Mouse (Mus musculus) CH12.LX (cell line): ENCODE results near the gene Tada2a. TPM values are rescaled to one million over a fixed set of nuclear protein-coding genes. Genes with fewer than 3 reads are reported as not detected.

Experiments
- DNase-seq: peaks from one replicate; pipeline ENCODE4 v3.0.0-alpha.2; 2013; ENCODE audit errors: extremely low read depth
- H3K27ac ChIP-seq: 2 replicates; pipeline ENCODE4 v1.5.1; 2012; ENCODE audit warnings: low read depth, mild to moderate bottlenecking, control low read depth, moderate library complexity; ENCODE audit not compliant: insufficient read depth
- H3K27me3 ChIP-seq: replicated peaks from 2 replicates; pipeline ENCODE3; 2012; ENCODE audit warnings: inconsistent platforms
- H3K36me3 ChIP-seq, 2 experiments: replicated peaks in 1 of 2; 2 replicates each; pipeline versions ENCODE3 to v1.6.1; 2012; ENCODE audit warnings: inconsistent platforms in 1 of 2, low read length in 1 of 2, mild to moderate bottlenecking in 1 of 2, mixed read lengths in 1 of 2, moderate library complexity in 1 of 2; ENCODE audit not compliant: control insufficient read depth in 1 of 2, insufficient read depth in 1 of 2
- H3K4me1 ChIP-seq, 2 experiments: 2 replicates each; pipeline ENCODE4 v1.6.1; 2012; ENCODE audit warnings: inconsistent platforms in 1 of 2, moderate library complexity in 1 of 2; ENCODE audit not compliant: insufficient read depth in 2 of 2, control insufficient read depth in 1 of 2
- H3K4me2 ChIP-seq: 2 replicates; pipeline ENCODE4 v1.6.1; 2012; ENCODE audit warnings: low read depth, mild to moderate bottlenecking, control low read depth; ENCODE audit not compliant: poor library complexity, insufficient read depth, severe bottlenecking
- H3K4me3 ChIP-seq, 3 experiments: fragments of 150-350 bp in 1 of 3; sonication (generic) in 1 of 3; replicated peaks in 1 of 3; 2 replicates each; pipeline versions ENCODE3 to v1.5.1; 2011 to 2012; ENCODE audit warnings: low read depth in 2 of 3, low read length in 2 of 3, mild to moderate bottlenecking in 2 of 3, moderate library complexity in 2 of 3, control low read depth in 1 of 3, improper control_type of control experiment in 1 of 3, inconsistent platforms in 1 of 3, mixed read lengths in 1 of 3; ENCODE audit not compliant: poor library complexity in 1 of 3
- H3K79me2 ChIP-seq: replicated peaks from 2 replicates; pipeline ENCODE4 v1.6.1; 2012; ENCODE audit warnings: mild to moderate bottlenecking, moderate library complexity; ENCODE audit not compliant: control insufficient read depth, poor library complexity, insufficient read depth, severe bottlenecking; ENCODE audit errors: extremely low read depth
- H3K9ac ChIP-seq: 2 replicates; pipeline ENCODE4 v1.6.1; 2012; ENCODE audit warnings: low read depth, mild to moderate bottlenecking, control low read depth, moderate library complexity; ENCODE audit not compliant: insufficient read depth
- H3K9me3 ChIP-seq: replicated peaks from 2 replicates; pipeline ENCODE3; 2012; ENCODE audit warnings: low read length, inconsistent platforms, mixed read lengths
- BHLHE40 ChIP-seq: IDR thresholded peaks from 2 replicates; pipeline ENCODE4 v1.6.1; 2011; ENCODE audit warnings: mild to moderate bottlenecking, low read depth, low read length, improper control_type of control experiment
- E2F4 ChIP-seq: IDR thresholded peaks from 2 replicates; pipeline ENCODE4 v1.6.1; 2011; ENCODE audit warnings: low read depth, low read length, improper control_type of control experiment; ENCODE audit not compliant: insufficient replicate concordance
- EP300 ChIP-seq: IDR thresholded peaks from 2 replicates; pipeline ENCODE4 v1.6.1; 2011; ENCODE audit warnings: low read length, improper control_type of control experiment
- ETS1 ChIP-seq: conservative IDR thresholded peaks from 2 replicates; pipeline ENCODE4 v1.6.1; 2012; ENCODE audit warnings: low read depth, mild to moderate bottlenecking, inconsistent platforms, low read length, improper control_type of control experiment, moderate library complexity
- GABPA ChIP-seq: IDR thresholded peaks from 2 replicates; pipeline ENCODE4 v1.6.1; 2012; ENCODE audit warnings: low read depth, low read length, improper control_type of control experiment, inconsistent platforms; ENCODE audit not compliant: insufficient replicate concordance
- IRF4 ChIP-seq: IDR thresholded peaks from 2 replicates; pipeline ENCODE4 v1.6.1; 2014; ENCODE audit warnings: low read depth, mild to moderate bottlenecking, inconsistent platforms, low read length, improper control_type of control experiment
- JUND ChIP-seq: conservative IDR thresholded peaks from 2 replicates; pipeline ENCODE4 v1.6.1; 2011; ENCODE audit warnings: low read depth, low read length, improper control_type of control experiment
- KAT2A ChIP-seq: IDR thresholded peaks from 2 replicates; pipeline ENCODE4 v1.6.1; 2012; ENCODE audit warnings: low read length, improper control_type of control experiment, inconsistent platforms; ENCODE audit not compliant: insufficient replicate concordance
- MEF2A ChIP-seq: IDR thresholded peaks from 2 replicates; pipeline ENCODE4 v1.6.1; 2014; ENCODE audit warnings: low read depth, mild to moderate bottlenecking, inconsistent platforms, low read length, improper control_type of control experiment, borderline replicate concordance
- MYC ChIP-seq: IDR thresholded peaks from 2 replicates; pipeline ENCODE4 v1.6.1; 2011; ENCODE audit warnings: low read depth, mild to moderate bottlenecking, improper control_type of control experiment, low read length
- NELFE ChIP-seq: IDR thresholded peaks from 2 replicates; pipeline ENCODE4 v1.6.1; 2011; ENCODE audit warnings: low read depth, low read length, improper control_type of control experiment
- NRF1 ChIP-seq: IDR thresholded peaks from 2 replicates; pipeline ENCODE4 v1.6.1; 2014; ENCODE audit warnings: low read depth, mild to moderate bottlenecking, inconsistent platforms, low read length, improper control_type of control experiment, moderate library complexity
- POLR2AphosphoS2 ChIP-seq: IDR thresholded peaks from 2 replicates; pipeline ENCODE4 v1.6.1; 2011; ENCODE audit warnings: low read depth, low read length, improper control_type of control experiment
- RAD21 ChIP-seq: IDR thresholded peaks from 2 replicates; pipeline ENCODE4 v1.6.1; 2011; ENCODE audit warnings: low read depth, mild to moderate bottlenecking, low read length, improper control_type of control experiment, moderate library complexity
- TBP ChIP-seq: conservative IDR thresholded peaks from 2 replicates; pipeline ENCODE4 v1.6.1; 2011; ENCODE audit warnings: low read depth, low read length, improper control_type of control experiment
- TCF12 ChIP-seq: IDR thresholded peaks from 2 replicates; pipeline ENCODE4 v1.6.1; 2014; ENCODE audit warnings: low read depth, mild to moderate bottlenecking, inconsistent platforms, low read length, improper control_type of control experiment
- UBTF ChIP-seq: IDR thresholded peaks from 2 replicates; pipeline ENCODE4 v1.6.1; 2012; ENCODE audit warnings: low read depth, mild to moderate bottlenecking, inconsistent platforms, low read length, improper control_type of control experiment, moderate library complexity
- USF2 ChIP-seq: conservative IDR thresholded peaks from 2 replicates; pipeline ENCODE4 v1.6.1; 2011; ENCODE audit warnings: low read depth, low read length, improper control_type of control experiment
- dilution Hi-C: fragments of 300-500 bp; cut with MboI; formaldehyde crosslinking; loops from 2 replicates; pipeline ENCODE4 v1.14.3; 2020; ENCODE audit warnings: low sequenced_read_pairs; ENCODE audit not compliant: extremely low pct_unique_long_range_greater_than_20kb, extremely low pct_ligation_motif_present
- in situ Hi-C: fragments of 300-500 bp; cut with MboI; formaldehyde crosslinking; loops from 3 replicates; pipeline ENCODE4 v1.14.3; 2019; ENCODE audit warnings: low sequenced_read_pairs, low pct_ligation_motif_present, low pct_unique_long_range_greater_than_20kb, mixed read lengths
- polyA plus RNA-seq: library from polyadenylated mRNA; unstranded; fragments of >175 nt; gene quantifications from 2 replicates; pipeline ENCODE4 v1.2.1, GENCODE M21; 2012; ENCODE audit warnings: low read depth; ENCODE audit not compliant: insufficient read length
- total RNA-seq, 2 experiments: library from RNA; depleted of rRNA; stranded (reverse); fragments of 300-350 nt in 1 of 2; fragments of >200 nt in 1 of 2; gene quantifications; 2 replicates each; pipeline ENCODE4 v1.2.3; 2012 to 2014

Tada2a gene
- total and polyA plus RNA-seq, 3 experiments: 34.1 to 66.1 (median 37.5) TPM

GRCm38 (mm10) chr11:84042808-84043762 is 86.3 kb downstream of the Tada2a start (continued):
- no peak; the same call in 1 of the 2 replicates for TF ChIP-seq USF2

GRCm38 (mm10) chr11:84040621-84041020 is 88.8 kb downstream of the Tada2a start:
- Histone ChIP-seq H3K4me2 (no peak overlapping the region), H3K79me2 (no peaks in the 10 kb centered on the region), H3K27ac (no peak overlapping the region), H3K4me1 (peaks cover 7 to 31% of the 10 kb centered on the region in 2 experiments), H3K9ac (no peak overlapping the region), H3K36me3 (peaks cover 24 to 47% of the 10 kb centered on the region in 2 experiments), H3K4me3 (no peak overlapping the region), H3K9me3 (no peaks in the 10 kb centered on the region), H3K27me3 (no peaks in the 10 kb centered on the region)
- in situ Hi-C loops: loop anchor here (10.0 kb wide), 1 partner anchor 256 kb away; no protein-coding TSS in a partner anchor
- DNase-seq: no peak
- TF ChIP-seq MYC (no peak), UBTF (no peak), TBP (no peak), USF2 (no peak), GABPA (no peak), TCF12 (no peak), E2F4 (no peak), NRF1 (no peak), EP300 (no peak), JUND (no peak), BHLHE40 (no peak), MEF2A (no peak), POLR2AphosphoS2 (no peak), RAD21 (no peak), IRF4 (no peak), KAT2A (no peak), ETS1 (no peak), NELFE (no peak)
- dilution Hi-C loops: no loop called here
